Comparison of ENCODE assay signal across 21 mouse cellular contexts in the genomic region with DNA sequence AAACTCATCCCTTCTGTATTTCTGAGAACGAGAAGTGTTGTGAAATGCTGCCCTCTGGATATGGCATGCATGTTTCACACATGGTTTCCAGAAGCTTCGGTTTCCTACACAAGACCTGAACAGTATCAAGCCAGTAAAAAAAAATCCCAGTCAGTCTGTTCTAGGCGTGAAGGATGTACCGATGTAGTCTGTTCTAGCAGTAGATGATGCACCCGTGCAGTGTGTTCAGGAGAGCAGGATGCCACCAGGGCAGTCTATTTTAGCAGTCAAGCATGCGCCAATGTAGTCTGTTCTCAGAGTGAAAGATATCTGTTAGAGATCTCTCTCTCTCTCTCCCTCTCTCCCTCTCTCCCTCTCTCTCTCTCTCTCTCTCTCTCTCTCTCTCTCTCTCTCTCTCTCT.
DNase-seq lines count a peak whose midpoint lies in the region; ATAC-seq and TF ChIP-seq lines count a peak whose summit lies in the region.
"Had no signal": no experiment of that assay in that cellular context is flagged by ENCODE, and none has a peak within 500 bp of the region (broad histone marks: within the 10 kb centered on the region; RNA-seq: fewer than 3 reads in every experiment).

No protein-coding gene starts in this region.

- 73% methylated on average over 6 of the region's 6 CpGs for WGBS in forebrain, postnatal 0 days
- WGBS in forebrain, embryonic 11.5 days, result 92% methylated on average over 6 of the region's 6 CpGs
- 91% methylated on average over 6 of the region's 6 CpGs for WGBS in neural tube, embryonic 15.5 days

- TF ChIP-seq EP300 in CH12.LX (IDR thresholded peaks at IDR 0.05; ENCODE audit: low read length), result no peak

- no peak overlapping the region for H3K4me3 ChIP-seq in forebrain, postnatal 0 days (ENCODE audit: low read depth, low read length)
- H3K4me3 ChIP-seq in forebrain, embryonic 11.5 days (ENCODE audit: low read depth, low read length), result no peak overlapping the region
- H3K4me3 ChIP-seq in layer of hippocampus, adult 2 months, result no peak overlapping the region
- H3K4me3 ChIP-seq in CH12.LX (replicated peaks in 1 of 3; ENCODE audit: low read depth in 2 of 3, low read length in 2 of 3, poor library complexity in 1 of 3), result no peak overlapping the region
- H3K4me3 ChIP-seq in neural tube, embryonic 15.5 days (replicated peaks), result no peak overlapping the region
- H3K4me3 ChIP-seq: embryonic facial prominence, embryonic 13.5 days; forebrain, embryonic 15.5 days; heart, embryonic 15.5 days; hindbrain, embryonic 13.5 days had no signal

- in situ Hi-C loops in CH12.LX (cut with MboI; ENCODE audit: low pct_ligation_motif_present, low pct_unique_long_range_greater_than_20kb, low sequenced_read_pairs), result no loop called here

- H3K9me3 ChIP-seq in forebrain, postnatal 0 days (ENCODE audit: low read length), result no peaks in the 10 kb centered on the region
- no peaks in the 10 kb centered on the region for H3K9me3 ChIP-seq in forebrain, embryonic 11.5 days (ENCODE audit: control insufficient read depth, low read length)
- no peaks in the 10 kb centered on the region for H3K9me3 ChIP-seq in CH12.LX (replicated peaks; ENCODE audit: low read length)
- no peaks in the 10 kb centered on the region for H3K9me3 ChIP-seq in neural tube, embryonic 15.5 days (replicated peaks)
- H3K9me3 ChIP-seq: embryonic facial prominence, embryonic 13.5 days; forebrain, embryonic 15.5 days; heart, embryonic 15.5 days; hindbrain, embryonic 13.5 days had no signal

- peak; percentile 34 for TF ChIP-seq CTCF in forebrain, postnatal 0 days (IDR thresholded peaks at IDR 0.05; ENCODE audit: low read depth)
- peak; percentile 33; the same call in 1 of the 2 replicates for TF ChIP-seq CTCF in layer of hippocampus, adult 2 months (conservative IDR thresholded peaks at IDR 0.05)
- TF ChIP-seq CTCF in CH12.LX (conservative IDR thresholded peaks at IDR 0.05 in 1 of 2, IDR thresholded peaks at IDR 0.05 in 1 of 2; ENCODE audit: low read depth in 2 of 2, low read length in 2 of 2), result 0 out of 4 replicates have a peak, but pooled peaks of 1 of the 2 experiments have one; percentile 1

- no peaks in the 10 kb centered on the region for H3K79me2 ChIP-seq in CH12.LX (replicated peaks; ENCODE audit: control insufficient read depth, extremely low read depth, insufficient read depth, poor library complexity, severe bottlenecking)

- H3K27ac ChIP-seq in forebrain, postnatal 0 days (ENCODE audit: low read depth, low read length), result no peak overlapping the region
- H3K27ac ChIP-seq in forebrain, embryonic 11.5 days (ENCODE audit: low read depth, low read length), result no peak overlapping the region
- no peak overlapping the region for H3K27ac ChIP-seq in layer of hippocampus, adult 2 months
- H3K27ac ChIP-seq in CH12.LX (ENCODE audit: insufficient read depth, low read depth), result no peak overlapping the region
- H3K27ac ChIP-seq in neural tube, embryonic 15.5 days (replicated peaks), result no peak overlapping the region
- H3K27ac ChIP-seq: embryonic facial prominence, embryonic 13.5 days; forebrain, embryonic 15.5 days; heart, embryonic 15.5 days; hindbrain, embryonic 13.5 days had no signal

- dilution Hi-C loops in CH12.LX (cut with MboI; ENCODE audit: extremely low pct_ligation_motif_present, extremely low pct_unique_long_range_greater_than_20kb, low sequenced_read_pairs), result no loop called here

- TF ChIP-seq POLR2A in CH12.LX (IDR thresholded peaks at IDR 0.05; ENCODE audit: low read depth, low read length), result no peak

- no peak overlapping the region for H3K9ac ChIP-seq in forebrain, postnatal 0 days
- H3K9ac ChIP-seq in forebrain, embryonic 11.5 days (ENCODE audit: low read length), result no peak overlapping the region
- H3K9ac ChIP-seq in CH12.LX (ENCODE audit: insufficient read depth, low read depth), result no peak overlapping the region
- H3K9ac ChIP-seq in neural tube, embryonic 15.5 days (replicated peaks), result no peak overlapping the region
- H3K9ac ChIP-seq: embryonic facial prominence, embryonic 13.5 days; forebrain, embryonic 15.5 days; heart, embryonic 15.5 days; hindbrain, embryonic 13.5 days had no signal

- no peak overlapping the region for H3K4me2 ChIP-seq in forebrain, postnatal 0 days (ENCODE audit: low read depth)
- no peak overlapping the region for H3K4me2 ChIP-seq in forebrain, embryonic 11.5 days (ENCODE audit: low read depth, low read length, severe bottlenecking)
- no peak overlapping the region for H3K4me2 ChIP-seq in CH12.LX (ENCODE audit: insufficient read depth, low read depth, poor library complexity, severe bottlenecking)
- H3K4me2 ChIP-seq in neural tube, embryonic 15.5 days, result no peak overlapping the region
- H3K4me2 ChIP-seq: embryonic facial prominence, embryonic 13.5 days; forebrain, embryonic 15.5 days; heart, embryonic 11.5 days; heart, embryonic 15.5 days; hindbrain, embryonic 13.5 days had no signal

- peak; percentile 60 for ATAC-seq in forebrain, postnatal 0 days
- ATAC-seq in forebrain, embryonic 11.5 days (replicated peaks; ENCODE audit: low FRiP score), result no peak
- ATAC-seq in neural tube, embryonic 15.5 days (ENCODE audit: low FRiP score), result no peak
- ATAC-seq: forebrain, embryonic 15.5 days; intestine, embryonic 16.5 days had no signal

- peak; percentile 7 for TF ChIP-seq RAD21 in CH12.LX (IDR thresholded peaks at IDR 0.05; ENCODE audit: low read depth, low read length)

- no peaks in the 10 kb centered on the region for H3K27me3 ChIP-seq in forebrain, postnatal 0 days (ENCODE audit: insufficient read depth, low read length)
- no peaks in the 10 kb centered on the region for H3K27me3 ChIP-seq in forebrain, embryonic 11.5 days (ENCODE audit: control insufficient read depth, insufficient read depth, low read length)
- H3K27me3 ChIP-seq in CH12.LX (replicated peaks), result no peaks in the 10 kb centered on the region
- H3K27me3 ChIP-seq in neural tube, embryonic 15.5 days (replicated peaks), result no peaks in the 10 kb centered on the region
- H3K27me3 ChIP-seq: embryonic facial prominence, embryonic 13.5 days; forebrain, embryonic 15.5 days; heart, embryonic 15.5 days; hindbrain, embryonic 13.5 days had no signal

- H3K4me1 ChIP-seq in forebrain, postnatal 0 days (ENCODE audit: insufficient read depth), result no peaks in the 10 kb centered on the region
- H3K4me1 ChIP-seq in forebrain, embryonic 11.5 days (replicated peaks; ENCODE audit: control insufficient read depth, insufficient read depth, low read length), result no peaks in the 10 kb centered on the region
- H3K4me1 ChIP-seq in CH12.LX (ENCODE audit: control insufficient read depth in 1 of 2, insufficient read depth in 2 of 2), result no peaks in the 10 kb centered on the region
- H3K4me1 ChIP-seq in neural tube, embryonic 15.5 days, result no peaks in the 10 kb centered on the region
- H3K4me1 ChIP-seq: embryonic facial prominence, embryonic 13.5 days; forebrain, embryonic 15.5 days; heart, embryonic 15.5 days; hindbrain, embryonic 13.5 days had no signal

- no peaks in the 10 kb centered on the region for H3K36me3 ChIP-seq in forebrain, postnatal 0 days (ENCODE audit: insufficient read depth)
- no peaks in the 10 kb centered on the region for H3K36me3 ChIP-seq in forebrain, embryonic 11.5 days (ENCODE audit: control insufficient read depth, insufficient read depth, low read length)
- no peaks in the 10 kb centered on the region for H3K36me3 ChIP-seq in CH12.LX (replicated peaks in 1 of 2; ENCODE audit: control insufficient read depth in 1 of 2, insufficient read depth in 1 of 2, low read length in 1 of 2)
- no peaks in the 10 kb centered on the region for H3K36me3 ChIP-seq in neural tube, embryonic 15.5 days
- H3K36me3 ChIP-seq: embryonic facial prominence, embryonic 13.5 days; forebrain, embryonic 15.5 days; heart, embryonic 15.5 days; hindbrain, embryonic 13.5 days had no signal

- DNase-seq in forebrain, postnatal 0 days, result peak; percentile 27
- no peak for DNase-seq in forebrain, embryonic 11.5 days (ENCODE audit: low spot score)
- no peak for DNase-seq in layer of hippocampus, adult 2 months (ENCODE audit: low spot score in 2 of 2)
- DNase-seq in layer of hippocampus, postnatal 25 days (ENCODE audit: extremely low spot score in 1 of 2, low spot score in 1 of 2), result no peak
- no peak for DNase-seq in CH12.LX (ENCODE audit: extremely low read depth)
- peak; percentile 19 for DNase-seq in brain, adult 2 months (ENCODE audit: low read depth, low spot score)
- DNase-seq: adrenal gland, adult 8-10 months; adrenal gland, postnatal 36 days; cerebellum, adult 11 months; cerebellum, adult 9-10 months; cerebellum, postnatal 36 days; gastrocnemius, postnatal 10 days; heart, adult 18-20 months; heart, postnatal 14 days had no signal

TF ChIP-seq in CH12.LX, 34 proteins besides CTCF, POLR2A, EP300 and RAD21:
- TF ChIP-seq ELF1 (IDR thresholded peaks at IDR 0.05; ENCODE audit: low read depth, low read length), result no peak
TF ChIP-seq in CH12.LX: peak in this region for 0.

Comparison
In these comparisons a context has a peak if more than half of its experiments do, and no peak if none do; other contexts are left out.
1. DNase-seq: peak in forebrain, postnatal 0 days (single experiment) and brain, adult 2 months (single experiment); none in forebrain, embryonic 11.5 days (single experiment), layer of hippocampus, adult 2 months (0 of 2), layer of hippocampus, postnatal 25 days (0 of 2) and CH12.LX (single experiment).